Mouse (Mus musculus): Measurements from ENCODE around the gene Gm48551. TPM values are rescaled to one million over a fixed set of nuclear protein-coding genes. Genes with fewer than 3 reads are reported as not detected.

Gene Gm48551
- polyA plus RNA-seq, 1 experiment, result 5.8 TPM

GRCm38 (mm10) chr10:81378553-81379182 is 5.6 kb upstream of the Gm48551 start:
- peaks cover 7% of the 10 kb centered on the region; the same call in 1 of the 2 replicates for H3K4me1 ChIP-seq (ENCODE audit: control insufficient read depth, insufficient read depth, low read length)
- H3K4me3 ChIP-seq (ENCODE audit: insufficient read depth, low read length), result peak overlapping the region; percentile 89
- no peak for TF ChIP-seq CTCF (IDR thresholded peaks at IDR 0.05; ENCODE audit: extremely low read depth, insufficient read depth, low read length)
- TF ChIP-seq POLR2A (IDR thresholded peaks at IDR 0.05; ENCODE audit: extremely low read depth, insufficient read depth, low read length), result 0 out of 2 replicates have a peak, but pooled peaks have one; percentile 15
- H3K27ac ChIP-seq (ENCODE audit: insufficient read depth, low read length), result no peak overlapping the region

GRCm38 (mm10) chr10:81379183-81379553 is 5.1 kb upstream of the Gm48551 start:
- TF ChIP-seq CTCF (IDR thresholded peaks at IDR 0.05; ENCODE audit: extremely low read depth, insufficient read depth, low read length) (no peak), POLR2A (IDR thresholded peaks at IDR 0.05; ENCODE audit: extremely low read depth, insufficient read depth, low read length) (no peak)
- no peak overlapping the region for H3K27ac ChIP-seq (ENCODE audit: insufficient read depth, low read length)

GRCm38 (mm10) chr10:81379809-81380378 is 4.4 kb upstream of the Gm48551 start:
- Histone ChIP-seq H3K4me1 (ENCODE audit: control insufficient read depth, insufficient read depth, low read length) (peaks cover 7% of the 10 kb centered on the region; the same call in 1 of the 2 replicates), H3K27ac (ENCODE audit: insufficient read depth, low read length) (no peak overlapping the region), H3K4me3 (ENCODE audit: insufficient read depth, low read length) (no peak overlapping the region)
- TF ChIP-seq CTCF (IDR thresholded peaks at IDR 0.05; ENCODE audit: extremely low read depth, insufficient read depth, low read length) (no peak), POLR2A (IDR thresholded peaks at IDR 0.05; ENCODE audit: extremely low read depth, insufficient read depth, low read length) (no peak)

More at GRCm38 (mm10) chr10:81379183-81379553, 5.1 kb upstream of the Gm48551 start:
- Histone ChIP-seq H3K4me1 (ENCODE audit: control insufficient read depth, insufficient read depth, low read length) (peaks cover 7% of the 10 kb centered on the region; the same call in 1 of the 2 replicates), H3K4me3 (ENCODE audit: insufficient read depth, low read length) (peak overlapping the region; percentile 32; the same call in 1 of the 2 replicates)

GRCm38 (mm10) chr10:81382039-81382438 is 2.2 kb upstream of the Gm48551 start:
- TF ChIP-seq CTCF (IDR thresholded peaks at IDR 0.05; ENCODE audit: extremely low read depth, insufficient read depth, low read length), result no peak
- Histone ChIP-seq H3K4me1 (ENCODE audit: control insufficient read depth, insufficient read depth, low read length) (peaks cover 8% of the 10 kb centered on the region), H3K27ac (ENCODE audit: insufficient read depth, low read length) (no peak overlapping the region), H3K4me3 (ENCODE audit: insufficient read depth, low read length) (no peak overlapping the region)

- TF ChIP-seq CTCF (IDR thresholded peaks at IDR 0.05; ENCODE audit: extremely low read depth, insufficient read depth, low read length) (no peak), POLR2A (IDR thresholded peaks at IDR 0.05; ENCODE audit: extremely low read depth, insufficient read depth, low read length) (no peak)
- H3K4me1 ChIP-seq (ENCODE audit: control insufficient read depth, insufficient read depth, low read length), result peaks cover 4% of the 10 kb centered on the region
- peak overlapping the region; percentile 71 for H3K4me3 ChIP-seq (ENCODE audit: insufficient read depth, low read length)
- H3K27ac ChIP-seq (ENCODE audit: insufficient read depth, low read length), result no peak overlapping the region
These were observed 328 bp downstream of the Gm48551 start for GRCm38 (mm10) chr10:81384605-81384982.

- Histone ChIP-seq H3K4me3 (ENCODE audit: insufficient read depth, low read length) (peak overlapping the region; percentile 71; the same call in 1 of the 2 replicates), H3K27ac (ENCODE audit: insufficient read depth, low read length) (no peak overlapping the region), H3K4me1 (ENCODE audit: control insufficient read depth, insufficient read depth, low read length) (peaks cover 4% of the 10 kb centered on the region)
- TF ChIP-seq CTCF (IDR thresholded peaks at IDR 0.05; ENCODE audit: extremely low read depth, insufficient read depth, low read length) (no peak), POLR2A (IDR thresholded peaks at IDR 0.05; ENCODE audit: extremely low read depth, insufficient read depth, low read length) (no peak)
These were observed 1.5 kb downstream of the Gm48551 start for GRCm38 (mm10) chr10:81385603-81386306.

- H3K4me1 ChIP-seq (ENCODE audit: control insufficient read depth, insufficient read depth, low read length), result peaks cover 4% of the 10 kb centered on the region
- TF ChIP-seq CTCF (IDR thresholded peaks at IDR 0.05; ENCODE audit: extremely low read depth, insufficient read depth, low read length) (no peak), POLR2A (IDR thresholded peaks at IDR 0.05; ENCODE audit: extremely low read depth, insufficient read depth, low read length) (no peak)
- H3K4me3 ChIP-seq (ENCODE audit: insufficient read depth, low read length), result no peak overlapping the region
- no peak overlapping the region for H3K27ac ChIP-seq (ENCODE audit: insufficient read depth, low read length)
These were observed 3.5 kb downstream of the Gm48551 start for GRCm38 (mm10) chr10:81387716-81388115.

GRCm38 (mm10) chr10:81388505-81389055 is 4.3 kb downstream of the Gm48551 start, which contains the start of gene Gm48552:
Gene Gm48552, plus strand, starts transcription at chr10:81389005.
- Histone ChIP-seq H3K4me1 (ENCODE audit: control insufficient read depth, insufficient read depth, low read length) (peaks cover 5% of the 10 kb centered on the region), H3K27ac (ENCODE audit: insufficient read depth, low read length) (no peak within 1 kb of the TSS), H3K4me3 (ENCODE audit: insufficient read depth, low read length) (no peak within 1 kb of the TSS)
- TF ChIP-seq CTCF (IDR thresholded peaks at IDR 0.05; ENCODE audit: extremely low read depth, insufficient read depth, low read length) (no peak), POLR2A (IDR thresholded peaks at IDR 0.05; ENCODE audit: extremely low read depth, insufficient read depth, low read length) (no peak)

- no peak overlapping the region for H3K27ac ChIP-seq (ENCODE audit: insufficient read depth, low read length)
- H3K4me3 ChIP-seq (ENCODE audit: insufficient read depth, low read length), result no peak overlapping the region
- H3K4me1 ChIP-seq (ENCODE audit: control insufficient read depth, insufficient read depth, low read length), result peaks cover 8% of the 10 kb centered on the region
- TF ChIP-seq POLR2A (IDR thresholded peaks at IDR 0.05; ENCODE audit: extremely low read depth, insufficient read depth, low read length), result no peak
- no peak for TF ChIP-seq CTCF (IDR thresholded peaks at IDR 0.05; ENCODE audit: extremely low read depth, insufficient read depth, low read length)
These were observed 5.1 kb downstream of the Gm48551 start for GRCm38 (mm10) chr10:81389373-81389772.
